Mouse (Mus musculus): ENCODE results near the gene Gusb. TPM values are rescaled to one million over a fixed set of nuclear protein-coding genes. Genes with fewer than 3 reads are reported as not detected.
A peak's percentile ranks its signal among the peaks of the same experiment; 100 is the strongest.

Gusb gene
- 20.2 and 20.9 TPM in 2 replicates for polyA plus RNA-seq (2012; rRNA removed)

- TF ChIP-seq POLR2A (IDR thresholded peaks at IDR 0.05; ENCODE audit: extremely low read depth, insufficient read depth, low read length) (no peak), CTCF (IDR thresholded peaks at IDR 0.05; ENCODE audit: extremely low read depth, insufficient read depth, low read length) (no peak)
- H3K4me3 ChIP-seq (ENCODE audit: insufficient read depth, low read length): peak within 1 kb of the TSS; percentile 51
- H3K4me1 ChIP-seq (ENCODE audit: control insufficient read depth, insufficient read depth, low read length): 0 out of 2 replicates have a peak, but pooled peaks cover 2% of the 10 kb centered on the region
- H3K27ac ChIP-seq (ENCODE audit: insufficient read depth, low read length): peak within 1 kb of the TSS; percentile 42
Observed at GRCm38 (mm10) chr5:130002301-130003146, at the start of gene Gusb. Gene Gusb, minus strand, starts transcription at chr5:130003049.

- no peak overlapping the region for H3K4me3 ChIP-seq (ENCODE audit: insufficient read depth, low read length)
- 0 out of 2 replicates have a peak, but pooled peaks cover 1% of the 10 kb centered on the region for H3K4me1 ChIP-seq (ENCODE audit: control insufficient read depth, insufficient read depth, low read length)
- TF ChIP-seq CTCF (IDR thresholded peaks at IDR 0.05; ENCODE audit: extremely low read depth, insufficient read depth, low read length): no peak
- TF ChIP-seq POLR2A (IDR thresholded peaks at IDR 0.05; ENCODE audit: extremely low read depth, insufficient read depth, low read length): no peak
- H3K27ac ChIP-seq (ENCODE audit: insufficient read depth, low read length): no peak overlapping the region
Observed at GRCm38 (mm10) chr5:130052510-130052909, 49.7 kb upstream of the Gusb start.

DNA sequence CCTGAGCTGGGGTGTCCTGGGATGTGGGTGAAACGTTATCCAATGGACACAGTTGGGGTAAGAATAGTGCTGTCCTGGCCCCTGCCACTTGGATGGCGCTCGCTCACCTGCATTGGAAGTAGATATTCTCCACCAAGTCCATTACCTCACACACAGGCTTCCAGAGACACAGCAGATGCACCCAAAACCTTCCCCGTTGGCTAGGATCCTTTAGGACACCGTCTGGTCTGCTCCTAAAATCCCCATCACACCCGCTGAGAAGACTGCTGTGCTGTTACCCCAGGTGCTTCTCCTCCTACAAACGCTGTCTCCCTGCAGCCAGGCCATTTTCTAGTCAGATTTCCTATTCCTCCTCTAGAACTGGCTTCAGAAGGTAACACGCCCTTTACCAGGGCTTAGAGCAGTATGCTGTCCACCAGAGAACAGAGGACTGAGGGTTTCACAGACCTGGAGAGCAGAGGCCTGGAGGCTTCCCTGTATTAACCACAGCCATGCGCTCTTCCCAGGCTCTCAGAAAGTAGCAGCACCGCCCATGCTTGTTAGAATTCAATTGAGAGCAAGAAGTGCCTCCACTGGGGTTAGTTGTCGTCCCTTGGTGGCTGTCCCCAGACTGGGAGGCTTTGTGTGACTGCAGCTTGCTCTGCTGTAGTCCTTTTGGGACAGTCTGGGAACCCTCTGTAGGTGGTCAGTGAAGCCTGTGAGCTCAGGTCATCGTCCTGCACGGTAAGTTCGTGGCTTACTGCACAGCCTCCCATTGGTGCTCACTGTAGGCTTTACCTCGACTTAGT lies 48.4 kb upstream of the Gusb start:
- no peak overlapping the region for H3K27ac ChIP-seq (ENCODE audit: insufficient read depth, low read length)
- TF ChIP-seq CTCF (IDR thresholded peaks at IDR 0.05; ENCODE audit: extremely low read depth, insufficient read depth, low read length): no peak
- TF ChIP-seq POLR2A (IDR thresholded peaks at IDR 0.05; ENCODE audit: extremely low read depth, insufficient read depth, low read length): no peak
- 0 out of 2 replicates have a peak, but pooled peaks cover 1% of the 10 kb centered on the region for H3K4me1 ChIP-seq (ENCODE audit: control insufficient read depth, insufficient read depth, low read length)
- no peak overlapping the region for H3K4me3 ChIP-seq (ENCODE audit: insufficient read depth, low read length)

GRCm38 (mm10) chr5:130050416-130050815 lies 47.6 kb upstream of the Gusb start:
- H3K4me1 ChIP-seq (ENCODE audit: control insufficient read depth, insufficient read depth, low read length): 0 out of 2 replicates have a peak, but pooled peaks cover 1% of the 10 kb centered on the region
- H3K27ac ChIP-seq (ENCODE audit: insufficient read depth, low read length): no peak overlapping the region
- TF ChIP-seq POLR2A (IDR thresholded peaks at IDR 0.05; ENCODE audit: extremely low read depth, insufficient read depth, low read length) (no peak), CTCF (IDR thresholded peaks at IDR 0.05; ENCODE audit: extremely low read depth, insufficient read depth, low read length) (no peak)
- no peak overlapping the region for H3K4me3 ChIP-seq (ENCODE audit: insufficient read depth, low read length)

- no peak for TF ChIP-seq CTCF (IDR thresholded peaks at IDR 0.05; ENCODE audit: extremely low read depth, insufficient read depth, low read length)
- no peak for TF ChIP-seq POLR2A (IDR thresholded peaks at IDR 0.05; ENCODE audit: extremely low read depth, insufficient read depth, low read length)
- Histone ChIP-seq H3K4me3 (ENCODE audit: insufficient read depth, low read length) (no peak overlapping the region), H3K4me1 (ENCODE audit: control insufficient read depth, insufficient read depth, low read length) (0 out of 2 replicates have a peak, but pooled peaks cover 1% of the 10 kb centered on the region), H3K27ac (ENCODE audit: insufficient read depth, low read length) (no peak overlapping the region)
Observed at GRCm38 (mm10) chr5:130048786-130049520, 46.1 kb upstream of the Gusb start.

DNA sequence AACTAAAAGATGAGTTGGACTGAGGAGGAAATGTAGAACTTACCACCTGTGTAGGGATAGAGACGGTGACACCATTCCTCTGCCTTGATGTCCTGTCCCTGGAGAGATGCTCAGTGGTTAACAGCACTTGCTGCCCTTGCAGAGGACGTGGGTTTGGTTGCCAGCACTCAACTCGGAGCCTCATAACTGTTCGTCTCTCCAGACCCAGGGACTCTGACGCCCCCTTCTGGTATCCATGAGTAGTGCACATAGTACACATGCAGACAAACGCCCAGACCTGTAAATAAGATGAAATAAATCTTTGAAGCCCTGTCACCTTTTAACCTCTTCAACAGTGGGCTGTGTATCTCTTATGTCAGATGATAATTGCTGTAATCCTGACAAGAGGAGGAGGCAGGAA lies 44.2 kb upstream of the Gusb start:
- Histone ChIP-seq H3K4me3 (ENCODE audit: insufficient read depth, low read length) (no peak overlapping the region), H3K4me1 (ENCODE audit: control insufficient read depth, insufficient read depth, low read length) (no peaks in the 10 kb centered on the region), H3K27ac (ENCODE audit: insufficient read depth, low read length) (no peak overlapping the region)
- 0 out of 2 replicates have a peak, but pooled peaks have one; percentile 9 for TF ChIP-seq CTCF (IDR thresholded peaks at IDR 0.05; ENCODE audit: extremely low read depth, insufficient read depth, low read length)
- no peak for TF ChIP-seq POLR2A (IDR thresholded peaks at IDR 0.05; ENCODE audit: extremely low read depth, insufficient read depth, low read length)

DNA sequence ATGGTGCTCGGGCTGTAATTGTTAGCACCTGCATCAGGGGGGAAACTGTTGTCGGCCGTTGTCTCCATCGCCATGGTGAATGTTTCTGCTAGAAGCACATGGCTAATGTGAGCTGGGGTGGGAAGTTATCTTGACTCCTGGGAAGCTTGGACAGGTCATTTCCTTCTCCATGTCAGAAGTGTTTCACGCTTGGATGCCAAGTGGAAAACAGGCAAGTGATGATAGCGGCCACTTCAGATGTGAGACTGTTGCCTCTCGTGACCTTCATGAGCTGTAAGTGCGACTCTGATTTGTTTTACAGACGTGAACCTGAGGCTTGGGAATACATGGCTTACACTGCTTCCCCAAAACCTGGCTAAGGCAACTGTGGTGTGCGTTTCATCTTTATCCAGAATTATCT lies 43.7 kb upstream of the Gusb start:
- Histone ChIP-seq H3K27ac (ENCODE audit: insufficient read depth, low read length) (no peak overlapping the region), H3K4me1 (ENCODE audit: control insufficient read depth, insufficient read depth, low read length) (no peaks in the 10 kb centered on the region), H3K4me3 (ENCODE audit: insufficient read depth, low read length) (no peak overlapping the region)
- TF ChIP-seq CTCF (IDR thresholded peaks at IDR 0.05; ENCODE audit: extremely low read depth, insufficient read depth, low read length): no peak
- TF ChIP-seq POLR2A (IDR thresholded peaks at IDR 0.05; ENCODE audit: extremely low read depth, insufficient read depth, low read length): no peak

DNA sequence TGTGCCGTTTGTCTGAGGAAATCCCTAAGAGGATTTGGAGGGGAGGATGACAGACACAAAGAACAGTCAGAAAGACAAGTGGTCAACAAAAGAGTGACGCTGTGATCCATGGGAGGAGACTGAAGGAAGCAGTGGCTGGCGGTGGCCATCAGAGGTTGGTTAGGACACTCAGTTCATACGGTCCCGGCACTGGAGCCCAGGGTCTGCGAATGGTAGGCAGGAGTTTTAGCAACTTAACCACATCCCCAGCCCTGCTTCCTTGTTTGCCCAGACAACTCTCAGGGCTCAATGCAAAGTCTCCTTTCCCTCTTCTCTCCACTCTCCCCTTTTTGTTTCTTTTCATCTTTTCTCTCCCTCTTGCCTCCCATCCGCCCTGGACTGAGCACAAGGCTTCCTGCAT lies 43.3 kb upstream of the Gusb start:
- Histone ChIP-seq H3K27ac (ENCODE audit: insufficient read depth, low read length) (no peak overlapping the region), H3K4me3 (ENCODE audit: insufficient read depth, low read length) (no peak overlapping the region), H3K4me1 (ENCODE audit: control insufficient read depth, insufficient read depth, low read length) (no peaks in the 10 kb centered on the region)
- TF ChIP-seq CTCF (IDR thresholded peaks at IDR 0.05; ENCODE audit: extremely low read depth, insufficient read depth, low read length) (no peak), POLR2A (IDR thresholded peaks at IDR 0.05; ENCODE audit: extremely low read depth, insufficient read depth, low read length) (no peak)

DNA sequence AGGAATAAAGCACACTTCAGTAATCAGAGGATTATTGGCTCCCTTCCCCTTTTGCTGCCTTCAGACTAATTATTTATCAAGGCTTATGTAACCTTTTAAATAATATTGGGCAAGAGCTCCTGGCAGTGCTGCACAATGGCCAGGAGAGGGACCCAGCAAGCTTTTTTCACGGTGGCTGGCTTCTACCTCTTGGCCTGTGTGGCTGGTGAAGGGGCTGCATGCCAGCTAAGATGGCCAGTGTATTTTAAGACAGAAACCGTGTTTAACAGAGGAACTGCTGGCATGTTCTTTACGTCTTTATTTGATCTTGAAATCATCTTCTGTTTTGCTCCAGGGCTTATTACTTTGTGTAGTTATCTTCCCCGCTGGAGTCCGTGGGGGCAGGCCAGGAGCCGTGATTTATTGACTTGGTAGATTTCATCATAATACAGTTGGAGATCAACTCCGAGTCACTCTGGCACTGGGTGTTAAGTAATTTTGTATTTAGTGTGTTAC lies 41.4 kb upstream of the Gusb start:
- TF ChIP-seq POLR2A (IDR thresholded peaks at IDR 0.05; ENCODE audit: extremely low read depth, insufficient read depth, low read length): no peak
- TF ChIP-seq CTCF (IDR thresholded peaks at IDR 0.05; ENCODE audit: extremely low read depth, insufficient read depth, low read length): peak; percentile 66
- Histone ChIP-seq H3K27ac (ENCODE audit: insufficient read depth, low read length) (no peak overlapping the region), H3K4me3 (ENCODE audit: insufficient read depth, low read length) (no peak overlapping the region), H3K4me1 (ENCODE audit: control insufficient read depth, insufficient read depth, low read length) (no peaks in the 10 kb centered on the region)
